Mouse (Mus musculus) thymus, adult 2 months (tissue): ENCODE data around the gene Ccdc144b. TPM values are rescaled to one million over a fixed set of nuclear protein-coding genes. Genes with fewer than 3 reads are reported as not detected.

Source experiments
- DNase-seq: peaks from one replicate; pipeline ENCODE4 v3.0.0; 2021
- H3K27ac ChIP-seq: fragments of 200-500 bp; 2 replicates; pipeline ENCODE4 v1.5.1; 2012; ENCODE audit warnings: low read length, control low read depth; ENCODE audit not compliant: control insufficient read depth, insufficient read depth
- H3K27me3 ChIP-seq: fragments of 200-500 bp; 2 replicates; pipeline ENCODE4 v1.6.1; 2012; ENCODE audit warnings: mild to moderate bottlenecking, low read length, moderate library complexity, mixed read lengths; ENCODE audit not compliant: control insufficient read depth, insufficient read depth
- H3K36me3 ChIP-seq: fragments of 200-500 bp; 2 replicates; pipeline ENCODE4 v1.6.1; 2012; ENCODE audit warnings: mild to moderate bottlenecking, low read length, moderate library complexity; ENCODE audit not compliant: control insufficient read depth, insufficient read depth
- H3K4me1 ChIP-seq: fragments of 200-500 bp; replicated peaks from 2 replicates; pipeline ENCODE4 v1.6.1; 2012; ENCODE audit warnings: low read length; ENCODE audit not compliant: control insufficient read depth, insufficient read depth
- H3K4me3 ChIP-seq: fragments of 200-500 bp; 2 replicates; pipeline ENCODE4 v1.5.1; 2012; ENCODE audit warnings: mild to moderate bottlenecking, low read length, control low read depth, moderate library complexity; ENCODE audit not compliant: control insufficient read depth, insufficient read depth
- CTCF ChIP-seq: fragments of 200-500 bp; IDR thresholded peaks from 2 replicates; pipeline ENCODE4 v1.5.1; 2012; ENCODE audit warnings: mild to moderate bottlenecking, control low read depth, low read length, moderate library complexity, borderline replicate concordance; ENCODE audit not compliant: control insufficient read depth, poor library complexity, insufficient read depth; ENCODE audit errors: extremely low read depth
- POLR2A ChIP-seq: fragments of 200-500 bp; IDR thresholded peaks from 2 replicates; pipeline ENCODE4 v1.6.1; 2012; ENCODE audit warnings: mild to moderate bottlenecking, low read length, control low read depth, moderate library complexity; ENCODE audit not compliant: control insufficient read depth, poor library complexity, insufficient read depth; ENCODE audit errors: extremely low read depth
- WGBS: fragments of 180-500 bp; shearing (Covaris S2); methylation state at CpG from one replicate; pipeline ENCODE4 v1.1.7; 2018; 5-methylcytosine and 5-hydroxymethylcytosine counted together
- polyA plus RNA-seq: library from polyadenylated mRNA; depleted of rRNA; stranded (reverse); fragments of >200 nt; gene quantifications from 2 replicates; pipeline ENCODE4 v1.2.3, GENCODE M21; 2012

Gene Ccdc144b
- polyA plus RNA-seq, 1 experiment: 0.03 TPM

GRCm38 (mm10) chr3:36000275-36001239 lies 52.8 kb downstream of the Ccdc144b start, which contains the start of gene Mccc1:
Gene Mccc1 (minus strand): TSS chr3:36000678.
- WGBS: 2% methylated on average over 39 of the region's 39 CpGs
- TF ChIP-seq CTCF (0 out of 2 replicates have a peak, but pooled peaks have one; percentile 46), POLR2A (peak; percentile 45; the same call in 1 of the 2 replicates)
- H3K4me1 ChIP-seq: peaks cover 4% of the 10 kb centered on the region; the same call in 1 of the 2 replicates

DNA sequence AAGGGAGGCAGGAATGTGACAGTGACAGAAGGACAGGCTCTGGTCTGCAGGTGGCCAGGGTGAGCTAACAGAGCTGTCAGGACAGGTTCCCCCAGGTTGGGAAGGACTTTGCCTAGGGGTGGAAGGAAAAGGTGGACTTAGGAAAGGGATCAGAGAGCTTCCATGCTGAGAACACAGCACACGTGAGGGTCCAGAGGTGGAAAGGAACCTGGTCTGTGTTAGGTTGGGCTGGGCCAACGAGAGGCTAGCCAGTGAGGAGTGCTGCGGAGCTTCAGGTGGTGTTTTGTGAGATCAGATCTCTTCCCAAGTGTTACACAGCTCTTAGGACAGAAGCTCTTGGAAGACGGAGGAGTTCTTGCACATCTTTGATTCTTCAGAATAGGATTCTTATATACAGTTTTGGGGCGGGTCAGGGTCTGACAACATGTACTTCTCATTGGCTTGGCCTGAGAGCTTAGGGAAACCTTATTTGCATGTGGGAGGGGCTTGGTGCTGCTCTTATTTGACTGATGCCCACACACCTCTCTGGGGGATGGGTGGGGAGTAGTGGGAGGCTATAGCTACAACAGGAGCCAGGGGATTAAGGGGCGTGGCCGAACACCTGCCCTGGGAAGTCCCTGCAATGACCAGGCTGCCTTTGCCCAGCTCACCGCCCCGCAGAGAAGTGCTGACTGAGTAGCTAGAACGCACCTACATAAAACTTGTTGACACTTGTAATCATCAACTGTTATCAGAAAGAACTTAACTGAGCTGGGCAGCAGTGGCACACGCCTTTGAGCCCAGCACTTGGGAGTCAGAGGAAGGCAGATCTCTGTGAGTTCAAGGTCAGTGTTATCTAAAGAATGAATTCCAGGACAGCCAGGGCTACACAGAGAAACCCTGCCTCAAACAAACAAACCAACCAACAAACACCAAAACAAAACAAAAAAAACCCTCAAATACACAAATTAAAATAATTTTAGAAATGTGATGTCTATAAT lies 58.5 kb downstream of the Ccdc144b start:
- H3K27ac ChIP-seq: no peak overlapping the region
- TF ChIP-seq POLR2A (no peak), CTCF (no peak)

More at GRCm38 (mm10) chr3:36000275-36001239, 52.8 kb downstream of the Ccdc144b start, which contains the start of gene Mccc1:
- H3K4me3 ChIP-seq: peak within 1 kb of the TSS; percentile 75
- H3K27ac ChIP-seq: peak within 1 kb of the TSS; percentile 80
- no peaks in the 10 kb centered on the region for H3K27me3 ChIP-seq
- DNase-seq: peak; percentile 92
- H3K36me3 ChIP-seq: no peaks in the 10 kb centered on the region

DNA sequence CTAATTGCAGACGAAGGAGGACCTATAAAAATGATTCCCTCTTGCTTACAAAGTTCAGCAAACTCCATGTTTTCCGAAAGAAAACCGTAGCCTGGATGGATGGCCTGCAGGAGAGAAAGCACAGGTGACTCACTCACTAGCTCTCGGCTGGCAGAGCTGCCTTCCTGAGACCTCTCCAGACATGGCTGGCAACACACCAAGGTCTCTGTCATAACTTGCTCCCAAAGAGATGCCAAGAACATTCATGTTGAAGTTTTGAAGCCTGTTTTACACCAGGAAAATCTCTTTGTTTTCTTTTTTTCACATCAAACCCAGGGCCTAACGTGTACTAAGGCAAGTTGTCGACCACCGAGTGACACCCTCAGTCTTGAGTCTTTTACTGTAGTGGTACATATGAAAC lies 62.6 kb downstream of the Ccdc144b start:
- no peak for DNase-seq
- Histone ChIP-seq H3K4me1 (no peaks in the 10 kb centered on the region), H3K4me3 (no peak overlapping the region), H3K27me3 (no peaks in the 10 kb centered on the region), H3K36me3 (0 out of 2 replicates have a peak, but pooled peaks cover 4% of the 10 kb centered on the region), H3K27ac (no peak overlapping the region)
- TF ChIP-seq CTCF: no peak
- TF ChIP-seq POLR2A: no peak
- 92% methylated on average over 7 of the region's 7 CpGs for WGBS

More for the DNA sequence above, 58.5 kb downstream of the Ccdc144b start:
- Histone ChIP-seq H3K27me3 (no peaks in the 10 kb centered on the region), H3K4me3 (no peak overlapping the region), H3K36me3 (0 out of 2 replicates have a peak, but pooled peaks cover 1% of the 10 kb centered on the region), H3K4me1 (peaks cover 2% of the 10 kb centered on the region; the same call in 1 of the 2 replicates)
- WGBS: 94% methylated on average over 11 of the region's 11 CpGs
- DNase-seq: no peak

- Histone ChIP-seq H3K27me3 (no peaks in the 10 kb centered on the region), H3K4me1 (no peaks in the 10 kb centered on the region), H3K27ac (no peak overlapping the region), H3K4me3 (no peak overlapping the region), H3K36me3 (0 out of 2 replicates have a peak, but pooled peaks cover 10% of the 10 kb centered on the region)
- WGBS: 97% methylated on average over 6 of the region's 6 CpGs
- no peak for DNase-seq
- no peak for TF ChIP-seq POLR2A
Measured at GRCm38 (mm10) chr3:35988031-35988430, 65.3 kb downstream of the Ccdc144b start.

DNA sequence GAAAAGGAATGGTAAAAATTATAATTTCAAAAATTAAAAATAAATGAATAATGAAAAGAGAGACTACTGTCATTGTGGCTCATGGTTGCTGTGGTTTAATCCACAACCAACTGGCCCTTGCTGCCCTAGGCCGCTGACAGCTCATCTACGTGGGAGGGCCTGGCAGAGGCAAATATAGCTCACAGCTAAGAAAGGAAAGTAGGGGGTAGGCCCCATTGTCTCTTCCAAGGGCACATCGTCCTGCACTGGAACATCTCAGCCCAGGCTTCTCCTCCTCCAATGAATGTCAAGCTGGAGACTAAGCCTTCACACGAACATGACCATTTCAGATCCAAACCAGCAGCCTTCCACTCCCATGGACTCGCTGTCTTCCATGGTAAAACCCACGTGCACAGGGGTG lies 67.1 kb downstream of the Ccdc144b start:
- H3K36me3 ChIP-seq: 0 out of 2 replicates have a peak, but pooled peaks cover 11% of the 10 kb centered on the region
- no peak for TF ChIP-seq CTCF
- TF ChIP-seq POLR2A: no peak
- H3K4me3 ChIP-seq: no peak overlapping the region
- DNase-seq: no peak
- no peak overlapping the region for H3K27ac ChIP-seq
- H3K4me1 ChIP-seq: no peaks in the 10 kb centered on the region
- WGBS: 96% methylated on average over 6 of the region's 6 CpGs
- no peaks in the 10 kb centered on the region for H3K27me3 ChIP-seq

DNA sequence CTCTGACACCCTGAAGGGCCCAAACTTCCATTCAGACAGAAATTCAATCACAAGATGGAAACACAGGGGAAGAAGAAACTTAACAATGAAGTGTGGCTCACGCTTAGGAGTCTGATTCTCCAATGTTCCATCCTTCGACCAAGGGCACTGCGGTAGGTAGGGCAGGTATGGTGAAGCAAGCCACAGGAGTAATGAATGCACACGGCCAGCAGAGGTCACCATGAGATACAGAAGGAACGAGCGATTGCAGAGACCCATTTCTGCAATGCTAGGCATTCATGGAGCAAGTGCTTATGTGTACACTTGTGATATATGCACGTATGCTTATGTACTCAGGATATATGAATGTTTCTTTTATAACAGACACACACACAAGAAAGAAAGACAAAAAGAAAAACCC lies 79.8 kb downstream of the Ccdc144b start:
- no peaks in the 10 kb centered on the region for H3K27me3 ChIP-seq
- DNase-seq: peak; percentile 57

More for the DNA sequence above, 79.8 kb downstream of the Ccdc144b start:
- Histone ChIP-seq H3K27ac (no peak overlapping the region), H3K4me3 (no peak overlapping the region), H3K4me1 (no peaks in the 10 kb centered on the region), H3K36me3 (peaks cover 10% of the 10 kb centered on the region; the same call in 1 of the 2 replicates)
- 69% methylated on average over 7 of the region's 7 CpGs for WGBS
- no peak for TF ChIP-seq POLR2A
- TF ChIP-seq CTCF: no peak
